Mouse (Mus musculus): ENCODE results near the gene Gclc. TPM values are rescaled to one million over a fixed set of nuclear protein-coding genes. Genes with fewer than 3 reads are reported as not detected.
A peak's percentile ranks its signal among the peaks of the same experiment; 100 is the strongest.
"Not testable (repeated sequence)": the region's sequence is repeated elsewhere in the genome, so short reads cannot be mapped to it uniquely, and the experiment has no call there.

Gclc gene
- total RNA-seq, 1 experiment from 2014 or later = 48.4 TPM

DNA sequence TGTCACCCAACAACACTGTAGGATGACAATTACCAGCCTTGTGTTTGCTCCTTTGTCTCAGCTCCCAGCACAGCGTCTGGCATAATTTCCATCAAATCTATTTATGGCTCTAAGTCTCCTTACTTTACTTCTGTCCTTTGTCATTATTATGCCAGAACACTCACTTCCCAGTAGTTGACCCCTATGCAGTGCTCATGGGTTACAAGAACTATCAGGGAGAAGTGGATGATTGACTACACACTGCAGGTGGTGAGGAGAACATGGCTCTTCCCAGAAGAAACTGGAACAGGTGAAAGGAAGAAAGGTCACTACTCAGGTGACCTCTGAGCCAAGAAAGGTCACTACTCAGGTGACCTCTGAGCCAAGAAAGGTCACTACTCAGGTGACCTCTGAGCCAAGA lies 12.9 kb upstream of the Gclc start:
- ATAC-seq (replicated peaks; ENCODE audit: low read depth, poor library complexity, severe bottlenecking) = no peak

DNA sequence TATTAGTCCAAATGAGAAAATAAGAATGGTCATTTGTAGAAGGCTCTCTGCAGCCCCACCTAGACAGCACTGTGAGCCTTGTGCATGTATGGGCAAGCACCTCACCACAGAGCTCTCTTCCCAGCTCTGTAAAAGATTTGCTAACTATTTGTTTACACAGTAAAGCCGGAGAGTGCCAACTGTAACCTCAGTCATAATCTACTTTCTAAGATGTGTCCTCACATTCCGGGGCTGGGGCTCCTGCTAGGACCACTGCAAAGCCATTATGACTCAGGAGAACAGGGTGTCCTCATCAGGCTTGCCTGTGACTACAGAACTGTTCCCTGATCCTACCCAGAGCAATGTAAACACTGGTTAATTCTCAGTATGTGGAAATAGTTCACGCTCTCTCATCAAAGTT lies 9.5 kb upstream of the Gclc start:
- no peak for ATAC-seq (replicated peaks; ENCODE audit: low read depth, poor library complexity, severe bottlenecking)

DNA sequence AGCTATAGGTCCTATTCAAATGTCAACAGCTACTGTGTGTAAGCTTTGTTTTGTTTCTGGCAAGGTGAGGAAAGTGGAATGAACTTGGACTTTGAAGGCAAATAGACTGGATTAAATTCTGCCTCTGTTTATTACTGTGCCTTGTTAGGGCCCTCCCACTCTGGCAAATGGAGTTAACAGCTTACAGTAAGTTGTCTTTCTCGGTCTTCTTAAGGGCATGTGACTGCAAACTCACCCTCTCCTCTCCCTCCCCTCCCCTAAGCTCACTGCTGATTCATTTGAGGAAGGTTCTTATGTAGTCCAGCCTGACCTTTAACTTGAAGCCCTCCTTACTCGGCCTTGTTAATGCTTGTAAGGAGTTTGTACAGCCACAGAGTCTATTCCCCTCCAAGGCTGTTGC lies 8.0 kb upstream of the Gclc start:
- no peak for ATAC-seq (replicated peaks; ENCODE audit: low read depth, poor library complexity, severe bottlenecking)

DNA sequence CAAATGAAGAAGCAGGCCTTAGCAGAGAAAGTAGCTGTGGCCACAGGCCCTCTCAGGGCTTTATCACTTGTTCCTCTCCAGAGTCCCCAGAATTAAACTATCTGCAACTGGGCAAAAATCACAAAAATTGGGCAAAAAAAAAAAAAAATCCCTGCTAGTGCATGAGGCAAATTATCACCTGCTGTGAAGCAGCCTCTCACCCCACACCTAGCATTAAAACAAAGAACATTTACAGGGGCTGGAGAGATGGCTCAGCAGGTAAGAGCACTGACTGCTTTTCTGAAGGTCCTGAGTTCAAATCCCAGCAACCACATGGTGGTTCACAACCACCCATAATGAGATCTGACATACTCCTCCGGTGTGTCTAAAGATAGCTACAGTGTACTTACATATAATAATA lies 6.0 kb upstream of the Gclc start:
- ATAC-seq (replicated peaks; ENCODE audit: low read depth, poor library complexity, severe bottlenecking) = not testable (repeated sequence)

DNA sequence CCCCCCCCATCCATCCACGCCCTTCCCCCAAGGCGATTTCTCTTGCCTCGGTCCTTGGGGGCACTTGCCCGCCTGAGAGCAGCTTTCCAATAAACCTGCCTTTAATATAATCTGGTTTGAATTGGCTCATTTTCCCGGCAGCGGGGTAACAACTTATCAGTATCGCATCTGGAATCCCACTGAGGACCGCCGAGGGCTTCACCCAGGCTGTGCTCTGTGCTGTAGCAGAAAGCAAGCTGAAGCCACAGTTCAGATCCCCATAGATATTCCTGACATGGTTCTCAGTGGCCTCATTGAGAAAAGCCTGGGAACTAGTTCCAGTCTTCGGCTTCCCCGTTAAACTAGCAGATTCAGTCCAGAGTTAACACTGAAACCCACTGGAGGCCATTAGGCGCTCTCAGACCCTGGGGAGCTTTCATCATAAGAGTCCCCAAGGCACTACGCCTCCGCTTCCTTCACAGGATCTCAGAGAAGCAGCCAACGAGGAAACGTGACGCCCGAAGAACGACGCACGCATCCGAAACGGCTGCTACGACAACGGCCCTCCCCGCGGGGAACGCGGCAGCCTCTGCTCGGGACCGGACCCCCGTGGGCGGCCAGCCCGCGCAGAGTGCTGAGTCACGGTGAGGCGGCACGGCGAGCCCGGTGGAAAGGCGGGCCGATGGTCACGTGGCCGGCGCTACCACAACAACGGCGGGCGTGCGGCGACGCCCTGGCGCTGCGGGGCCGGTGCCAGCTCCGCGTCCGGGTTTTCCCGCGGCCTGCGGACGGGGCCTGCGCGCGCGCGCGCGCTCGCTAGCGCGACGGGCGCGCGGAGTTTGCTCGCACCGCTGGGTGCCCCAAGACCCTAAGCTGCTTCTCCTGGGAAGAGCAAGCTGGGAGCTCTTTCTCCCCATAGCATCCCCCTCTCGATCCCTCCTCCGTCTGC lies 3.9 kb upstream of the Gclc start:
- ATAC-seq (replicated peaks; ENCODE audit: low read depth, poor library complexity, severe bottlenecking) = peak; percentile 77

DNA sequence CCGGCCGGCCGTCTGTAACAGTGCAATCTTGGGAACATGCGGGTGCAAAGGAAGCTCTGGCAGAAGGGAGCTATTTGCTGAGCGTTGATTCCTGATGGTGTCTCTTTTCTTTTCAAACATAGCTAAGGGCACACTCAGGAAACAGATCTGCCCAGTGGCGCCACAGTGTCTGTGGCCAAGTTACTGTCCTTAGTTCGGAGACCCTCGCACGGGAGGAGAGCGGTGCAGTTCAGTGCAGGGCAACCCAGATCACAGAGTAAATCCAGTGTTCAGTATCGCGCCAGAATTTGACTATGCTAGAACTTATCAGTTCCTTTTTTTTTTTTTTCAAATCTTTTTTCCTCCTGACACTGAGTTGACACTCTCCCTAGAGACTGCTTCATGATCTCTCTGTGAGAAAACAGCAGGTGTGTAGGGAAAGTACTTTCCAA lies 3.2 kb upstream of the Gclc start:
- peak; percentile 16 for ATAC-seq (replicated peaks; ENCODE audit: low read depth, poor library complexity, severe bottlenecking)

DNA sequence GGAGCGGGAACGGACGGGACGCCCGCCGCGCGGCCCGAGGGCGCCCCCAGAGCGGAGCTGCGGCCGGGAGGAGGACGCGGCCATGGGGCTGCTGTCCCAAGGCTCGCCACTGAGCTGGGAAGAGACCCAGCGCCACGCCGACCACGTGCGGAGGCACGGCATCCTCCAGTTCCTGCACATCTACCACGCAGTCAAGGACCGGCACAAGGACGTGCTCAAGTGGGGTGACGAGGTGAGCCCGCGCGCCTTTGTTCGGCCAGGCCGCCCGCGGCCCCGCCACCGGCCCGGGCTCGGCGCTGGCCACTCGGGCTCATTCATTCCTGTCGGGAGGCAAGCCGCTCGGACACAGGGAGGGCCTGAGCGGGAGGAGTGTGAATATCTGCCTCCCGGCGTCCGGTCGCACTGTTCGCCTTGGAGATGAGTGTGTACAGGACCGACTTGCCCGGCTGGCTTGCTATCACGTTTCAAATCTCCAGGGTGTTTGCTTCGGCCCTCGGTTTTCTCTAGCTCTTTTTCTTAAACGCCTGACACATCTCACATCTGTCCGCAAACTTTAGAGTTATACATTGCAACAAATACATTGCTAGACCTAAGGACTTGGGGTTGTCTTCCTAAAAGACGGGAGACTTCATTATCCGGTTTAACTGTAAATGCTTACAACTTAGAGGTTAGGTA lies 530 bp downstream of the Gclc start:
- peak; percentile 47 for ATAC-seq (replicated peaks; ENCODE audit: low read depth, poor library complexity, severe bottlenecking)

DNA sequence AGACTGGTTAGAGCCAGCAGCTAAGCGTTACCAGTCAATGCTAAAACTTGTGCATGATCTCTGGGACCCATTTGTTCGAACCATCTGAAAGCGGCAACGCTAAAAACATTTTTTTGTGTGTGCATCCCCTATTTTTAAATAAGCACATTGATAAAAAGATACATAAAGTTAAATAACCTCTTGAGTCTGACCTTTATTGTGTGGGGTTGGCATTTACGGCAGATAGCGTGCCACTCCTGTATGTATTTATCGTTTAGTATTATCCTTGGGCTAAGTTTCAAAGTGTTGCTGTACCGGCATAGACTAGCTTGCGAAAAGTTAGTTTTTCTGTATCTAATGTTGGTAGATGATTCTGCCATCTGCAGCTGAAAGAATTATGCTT lies 1.1 kb downstream of the Gclc start:
- ATAC-seq (replicated peaks; ENCODE audit: low read depth, poor library complexity, severe bottlenecking) = no peak

DNA sequence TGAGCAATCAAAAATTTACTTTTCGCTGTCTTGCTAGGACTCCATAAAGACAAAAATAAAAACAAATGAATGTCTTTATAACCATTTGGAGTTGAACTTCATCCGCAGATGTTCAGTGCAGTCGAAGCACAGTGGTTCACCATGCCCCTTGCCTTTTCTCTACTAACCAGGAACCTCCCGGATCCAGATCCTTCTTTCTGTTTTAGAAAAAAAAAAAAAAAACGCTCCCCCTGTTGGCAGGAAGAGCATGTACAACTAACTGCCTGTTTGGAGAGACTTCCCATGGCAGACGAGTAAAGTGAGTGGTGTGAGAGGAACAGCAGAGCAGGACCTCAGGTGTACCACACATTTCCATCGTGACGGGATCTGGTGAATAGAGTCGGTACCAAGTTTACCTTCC lies 1.7 kb downstream of the Gclc start:
- peak; percentile 54 for ATAC-seq (replicated peaks; ENCODE audit: low read depth, poor library complexity, severe bottlenecking)

DNA sequence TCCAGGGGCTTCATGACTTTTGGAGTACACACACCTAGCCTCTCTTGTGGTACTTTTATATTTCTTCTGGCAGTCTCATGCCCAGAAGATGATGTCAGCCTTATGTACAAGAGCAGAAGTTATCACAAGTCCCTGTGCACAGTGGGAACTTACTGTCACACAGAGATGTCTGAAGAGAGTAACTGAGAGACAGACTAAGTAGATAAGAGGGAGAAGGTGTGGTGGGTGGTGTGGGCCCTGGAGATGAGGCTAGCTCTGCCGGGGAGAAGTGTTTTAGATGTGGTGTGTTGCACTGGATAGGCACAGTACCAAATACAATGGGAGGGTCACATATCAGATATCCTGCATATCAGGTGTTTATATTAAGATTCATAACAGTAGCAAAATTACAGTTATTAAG lies 3.0 kb downstream of the Gclc start:
- ATAC-seq (replicated peaks; ENCODE audit: low read depth, poor library complexity, severe bottlenecking) = peak; percentile 43

DNA sequence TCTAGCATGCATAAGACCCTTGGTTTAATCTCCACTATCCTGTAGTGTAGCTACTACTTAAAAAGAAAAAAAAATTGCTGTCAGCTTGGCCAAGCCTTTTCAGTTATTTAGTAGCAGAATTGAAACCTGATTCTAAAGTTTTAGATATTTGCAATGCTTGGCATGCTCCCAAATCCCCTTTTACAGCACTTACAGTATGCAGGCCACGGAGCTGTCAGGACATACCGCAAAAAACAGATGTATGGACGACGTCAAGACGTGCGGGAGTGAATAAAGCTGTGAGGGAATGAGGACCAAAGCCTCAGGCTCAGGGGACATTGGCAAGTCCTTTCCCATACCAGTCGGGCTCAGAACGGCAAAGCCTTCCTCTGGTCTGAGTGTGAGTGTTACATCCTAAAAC lies 4.1 kb downstream of the Gclc start:
- no peak for ATAC-seq (replicated peaks; ENCODE audit: low read depth, poor library complexity, severe bottlenecking)

DNA sequence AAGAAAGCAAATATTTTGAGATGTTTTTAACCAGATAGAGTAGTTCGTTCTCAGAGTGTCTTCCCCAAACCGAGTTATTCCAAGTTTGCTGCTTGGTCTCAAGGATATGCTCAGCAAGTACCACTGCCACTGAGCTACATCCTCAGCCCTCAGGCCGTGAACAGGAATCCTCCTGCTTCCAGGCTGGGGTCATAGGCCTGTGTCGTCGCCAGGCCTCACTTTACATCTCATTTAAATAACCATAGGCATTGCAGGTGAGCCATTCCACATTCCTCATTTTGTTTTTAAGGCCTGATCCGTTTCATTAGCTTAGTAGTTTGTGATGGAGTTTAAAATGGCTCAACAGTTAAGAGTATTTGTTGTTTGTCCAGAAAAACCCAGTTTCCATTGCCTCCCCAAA lies 4.8 kb downstream of the Gclc start:
- ATAC-seq (replicated peaks; ENCODE audit: low read depth, poor library complexity, severe bottlenecking) = no peak

DNA sequence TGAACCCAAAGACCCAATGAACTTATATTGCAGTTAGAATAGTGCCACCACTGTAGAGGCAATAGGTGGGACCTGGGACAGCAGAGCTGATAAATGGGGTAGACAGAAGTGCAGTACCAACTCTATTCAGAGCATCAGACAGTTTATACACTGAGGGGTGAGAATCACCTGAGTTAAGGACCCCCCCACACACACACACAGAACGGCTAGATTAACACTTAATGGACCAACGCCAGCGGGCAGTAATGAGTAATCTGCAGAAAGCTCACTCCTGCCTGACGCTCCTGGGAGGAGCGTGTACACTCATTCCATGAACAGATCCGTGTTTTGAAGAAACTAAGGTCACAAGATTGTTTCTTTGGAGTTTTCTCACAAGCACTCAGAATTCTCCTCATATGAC lies 5.4 kb downstream of the Gclc start:
- ATAC-seq (replicated peaks; ENCODE audit: low read depth, poor library complexity, severe bottlenecking) = no peak

DNA sequence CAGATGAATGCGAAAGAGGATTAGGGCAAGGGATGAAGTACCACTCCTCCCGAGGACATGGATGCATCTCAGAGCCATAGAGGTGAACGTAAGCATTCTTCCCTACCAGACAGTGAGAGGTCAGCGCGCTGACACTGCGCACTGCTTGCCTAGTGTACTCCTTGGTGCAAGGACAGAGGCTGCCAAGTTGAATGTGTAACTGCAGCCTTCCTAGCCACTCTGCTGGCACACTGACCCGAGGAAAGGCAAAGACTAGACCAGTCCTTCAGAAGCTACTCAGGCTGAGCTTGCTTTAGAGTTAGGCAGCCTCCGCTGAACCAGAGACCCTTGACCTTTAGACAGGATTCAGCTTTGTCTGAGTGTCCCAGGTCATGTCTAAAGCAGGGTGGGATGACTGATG lies 11.9 kb downstream of the Gclc start:
- no peak for ATAC-seq (replicated peaks; ENCODE audit: low read depth, poor library complexity, severe bottlenecking)

DNA sequence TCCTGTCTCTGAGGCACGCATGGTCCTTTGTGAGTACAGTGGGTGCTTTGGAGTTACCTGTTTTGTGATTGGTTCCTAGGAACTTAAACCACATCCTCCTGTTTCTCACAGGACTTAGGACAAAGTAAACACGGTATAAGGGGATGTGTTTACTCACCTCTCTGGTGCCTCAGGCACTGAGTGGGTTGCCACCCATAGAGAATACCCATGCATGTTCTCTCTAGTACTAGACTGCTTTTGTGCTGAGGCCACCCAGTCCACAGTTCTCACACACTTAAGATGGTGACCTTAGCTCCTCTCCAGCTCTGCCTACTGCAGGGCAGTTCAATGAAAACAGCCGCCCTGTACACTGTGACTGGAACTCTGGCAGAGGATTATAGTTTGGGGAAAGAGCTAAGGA lies 12.4 kb downstream of the Gclc start:
- ATAC-seq (replicated peaks; ENCODE audit: low read depth, poor library complexity, severe bottlenecking) = no peak

DNA sequence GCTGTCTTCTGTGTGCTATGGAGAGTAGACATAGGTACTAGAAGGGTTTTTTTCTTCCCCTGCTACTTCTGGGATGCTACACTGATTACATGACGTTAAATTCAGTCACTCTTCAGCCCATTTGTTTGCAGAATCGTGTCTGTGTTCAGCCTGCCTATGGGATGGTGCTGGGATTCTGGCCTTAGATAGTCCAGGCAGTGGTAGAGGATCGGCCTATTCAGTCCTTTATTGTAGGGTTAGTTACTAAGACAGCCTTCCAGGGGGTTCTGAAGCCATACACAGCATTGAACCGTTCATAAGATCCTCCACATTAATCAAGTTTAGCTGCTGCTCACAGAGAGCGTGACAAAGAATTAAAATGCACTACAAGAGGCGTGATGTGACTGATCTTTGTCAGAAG lies 16.6 kb downstream of the Gclc start:
- ATAC-seq (replicated peaks; ENCODE audit: low read depth, poor library complexity, severe bottlenecking) = no peak

DNA sequence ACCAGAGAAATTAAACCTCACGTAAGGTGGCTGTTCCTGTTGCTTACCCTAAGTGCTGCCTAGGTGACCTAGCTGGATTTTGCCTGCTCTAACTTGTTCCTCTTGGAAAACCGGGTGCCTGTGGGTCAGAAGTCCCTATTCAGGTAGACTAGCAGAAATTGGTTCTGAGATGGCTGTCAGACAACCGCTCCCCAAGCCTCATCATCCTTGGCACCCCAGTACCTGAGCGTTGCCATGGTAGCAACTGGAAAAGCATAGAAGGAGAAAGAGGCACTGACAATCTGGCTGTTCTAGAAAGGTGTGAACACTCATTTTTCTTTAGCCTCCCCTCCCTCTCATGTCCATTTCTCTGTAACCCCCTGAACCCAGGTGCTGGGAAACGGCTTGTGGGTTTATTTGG lies 17.0 kb downstream of the Gclc start:
- ATAC-seq (replicated peaks; ENCODE audit: low read depth, poor library complexity, severe bottlenecking) = no peak

DNA sequence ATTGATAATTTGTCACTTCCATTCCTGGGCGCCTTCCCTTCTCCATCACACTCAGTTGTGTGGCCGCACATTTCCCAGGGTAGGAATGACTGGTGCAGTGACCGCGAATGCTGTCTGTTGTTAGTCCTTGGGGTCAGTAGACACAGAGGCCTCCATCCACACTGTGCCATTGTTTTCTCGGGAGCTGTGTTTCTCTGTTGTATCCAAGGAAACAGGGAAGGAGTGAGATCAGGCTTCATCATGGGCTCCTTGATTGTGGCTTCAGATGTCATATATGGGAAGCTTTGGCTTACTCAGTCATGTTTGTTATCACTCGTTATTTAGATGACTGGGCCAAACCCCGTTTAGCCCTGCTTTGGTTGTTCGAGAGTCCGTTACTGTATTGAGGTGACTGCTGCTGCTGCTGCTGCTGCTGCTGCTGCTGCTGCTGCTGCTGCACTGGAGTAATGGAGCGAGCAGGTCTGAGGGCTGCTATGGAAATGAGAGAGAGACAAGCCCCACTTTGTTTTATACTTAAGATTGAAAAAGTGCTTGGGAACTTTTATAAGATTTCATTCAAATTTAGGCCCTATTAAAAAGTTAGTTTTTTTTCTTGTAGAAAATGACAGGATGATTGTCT lies 17.5 kb downstream of the Gclc start:
- ATAC-seq (replicated peaks; ENCODE audit: low read depth, poor library complexity, severe bottlenecking) = no peak

DNA sequence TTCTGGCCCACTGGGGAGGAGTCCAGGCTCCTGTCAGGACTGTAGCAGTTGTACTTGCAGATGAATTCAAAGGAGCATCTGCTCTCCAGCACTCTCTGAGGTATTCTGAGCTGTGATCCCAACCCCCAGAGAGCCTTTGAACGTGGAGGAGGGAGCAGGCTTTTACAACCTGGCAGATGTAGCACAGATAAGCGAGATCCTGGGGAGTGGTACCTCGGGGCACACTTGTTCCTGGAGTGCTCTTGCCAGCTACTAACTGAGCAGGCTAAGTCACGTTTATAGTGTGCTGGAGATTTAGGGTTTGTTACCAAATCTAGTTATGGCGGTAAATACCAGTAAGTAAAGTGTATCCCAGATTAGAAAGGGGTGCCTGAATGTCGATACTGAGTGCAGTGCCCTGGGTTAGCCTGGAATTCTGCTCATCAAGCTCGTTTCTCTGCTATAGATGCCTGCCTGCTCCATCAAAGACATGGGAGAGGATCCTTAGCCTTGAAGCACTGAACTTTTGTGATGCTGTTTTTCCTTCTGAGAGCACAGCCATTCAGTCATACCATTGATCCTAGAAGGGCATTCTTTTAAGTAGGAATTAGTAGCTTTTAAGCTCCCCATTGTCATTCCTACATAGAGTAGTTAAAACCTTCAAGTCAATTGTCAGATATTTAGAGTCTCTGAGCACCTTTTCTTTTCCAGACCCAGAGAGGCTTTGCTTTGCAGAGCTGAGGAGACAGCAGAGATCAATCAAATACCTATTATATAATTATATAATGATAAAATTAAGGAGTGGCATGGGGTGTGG lies 22.6 kb downstream of the Gclc start:
- ATAC-seq (replicated peaks; ENCODE audit: low read depth, poor library complexity, severe bottlenecking) = no peak

DNA sequence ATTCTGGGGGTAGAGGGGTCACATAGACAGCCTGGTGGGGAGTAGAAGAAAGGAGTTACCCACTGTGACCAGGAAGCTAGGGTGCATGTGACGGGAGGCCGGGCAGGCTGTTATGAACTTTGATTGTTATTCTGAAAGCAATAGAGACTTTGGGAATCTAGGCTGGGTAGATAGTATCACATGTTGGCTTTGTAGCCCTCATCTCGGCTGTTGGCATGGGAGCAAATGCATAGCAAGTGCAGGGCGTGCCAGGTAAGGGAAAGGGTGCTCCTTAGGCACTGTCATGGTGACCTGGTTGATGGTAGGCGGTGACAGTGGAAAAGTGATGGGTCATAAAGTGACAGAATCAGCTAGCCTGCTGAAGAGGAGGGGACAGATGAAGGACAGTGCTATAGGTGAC lies 23.3 kb downstream of the Gclc start:
- ATAC-seq (replicated peaks; ENCODE audit: low read depth, poor library complexity, severe bottlenecking) = no peak
